Comparison of ENCODE assay signal across 19 mouse cellular contexts in genomic region chr9:103664151-103664550, GRCm38 (mm10).
DNase-seq lines count a peak whose midpoint lies in the region; ATAC-seq lines count a peak whose summit lies in the region.
"Had no signal": no experiment of that assay in that cellular context is flagged by ENCODE, and none has a peak within 500 bp of the region (broad histone marks: within the 10 kb centered on the region; RNA-seq: fewer than 3 reads in every experiment).

No protein-coding gene starts in this region.

- ATAC-seq in neural tube, embryonic 13.5 days (ENCODE audit: low read depth), result no peak
- ATAC-seq in midbrain, embryonic 12.5 days (ENCODE audit: low FRiP score, low read depth), result no peak
- no peak for ATAC-seq in activated CD4-positive, CD25-positive, alpha-beta regulatory T cell, adult 4 months
- no peak for ATAC-seq in kidney, embryonic 15.5 days (replicated peaks; ENCODE audit: low FRiP score)
- ATAC-seq: intestine, embryonic 15.5 days had no signal

- no peaks in the 10 kb centered on the region for H3K27me3 ChIP-seq in neural tube, embryonic 13.5 days
- no peaks in the 10 kb centered on the region for H3K27me3 ChIP-seq in midbrain, embryonic 12.5 days
- no peaks in the 10 kb centered on the region for H3K27me3 ChIP-seq in kidney, embryonic 15.5 days
- H3K27me3 ChIP-seq: intestine, embryonic 15.5 days had no signal

- peak; percentile 32 to 36 for DNase-seq in cerebellum, postnatal 14 days
- no peak for DNase-seq in cerebellum, adult 11 months
- DNase-seq in neural tube, embryonic 10.5 days (ENCODE audit: extremely low spot score, low spot score), result no peak
- DNase-seq in embryo, embryonic 11 days, result no peak
- DNase-seq: adrenal gland, postnatal 10 days; heart, postnatal 14 days; lung, adult 2 months; lung, postnatal 36 days; thymus, adult 2 months had no signal

- no peaks in the 10 kb centered on the region for H3K9me3 ChIP-seq in neural tube, embryonic 13.5 days
- H3K9me3 ChIP-seq in midbrain, embryonic 12.5 days, result no peaks in the 10 kb centered on the region
- no peaks in the 10 kb centered on the region for H3K9me3 ChIP-seq in kidney, embryonic 15.5 days (replicated peaks)
- H3K9me3 ChIP-seq: intestine, embryonic 15.5 days; limb, embryonic 10.5 days had no signal

- peaks cover 25% of the 10 kb centered on the region for H3K4me1 ChIP-seq in neural tube, embryonic 13.5 days (replicated peaks)
- H3K4me1 ChIP-seq in midbrain, embryonic 12.5 days, result 0 out of 2 replicates have a peak, but pooled peaks cover 4% of the 10 kb centered on the region
- H3K4me1 ChIP-seq in kidney, embryonic 15.5 days, result no peaks in the 10 kb centered on the region
- H3K4me1 ChIP-seq: intestine, embryonic 15.5 days had no signal

- WGBS in neural tube, embryonic 13.5 days, result 42% methylated on average over 11 of the region's 11 CpGs
- 79% methylated on average over 11 of the region's 11 CpGs for WGBS in midbrain, embryonic 12.5 days
- 78% methylated on average over 11 of the region's 11 CpGs for WGBS in kidney, embryonic 15.5 days

- peak overlapping the region; percentile 85 for H3K27ac ChIP-seq in neural tube, embryonic 13.5 days (replicated peaks)
- 0 out of 2 replicates have a peak overlapping the region, but pooled peaks have one; percentile 27 for H3K27ac ChIP-seq in midbrain, embryonic 12.5 days (replicated peaks)
- H3K27ac ChIP-seq in kidney, embryonic 15.5 days, result no peak overlapping the region
- H3K27ac ChIP-seq: intestine, embryonic 15.5 days; kidney, postnatal 0 days; limb, embryonic 10.5 days had no signal

- H3K9ac ChIP-seq in neural tube, embryonic 13.5 days, result 0 out of 2 replicates have a peak overlapping the region, but pooled peaks have one; percentile 17
- no peak overlapping the region for H3K9ac ChIP-seq in midbrain, embryonic 12.5 days (replicated peaks)
- H3K9ac ChIP-seq in kidney, embryonic 15.5 days, result no peak overlapping the region
- H3K9ac ChIP-seq: intestine, embryonic 15.5 days had no signal

- no peaks in the 10 kb centered on the region for H3K36me3 ChIP-seq in neural tube, embryonic 13.5 days
- H3K36me3 ChIP-seq in midbrain, embryonic 12.5 days, result no peaks in the 10 kb centered on the region
- H3K36me3 ChIP-seq in kidney, embryonic 15.5 days, result no peaks in the 10 kb centered on the region
- H3K36me3 ChIP-seq: intestine, embryonic 15.5 days; limb, embryonic 10.5 days had no signal

- H3K4me2 ChIP-seq in neural tube, embryonic 13.5 days, result peak overlapping the region; percentile 13; the same call in 1 of the 2 replicates
- H3K4me2 ChIP-seq in midbrain, embryonic 12.5 days (replicated peaks), result no peak overlapping the region
- no peak overlapping the region for H3K4me2 ChIP-seq in kidney, embryonic 15.5 days
- H3K4me2 ChIP-seq: heart, embryonic 11.5 days; intestine, embryonic 15.5 days; liver, embryonic 11.5 days had no signal

- no peak overlapping the region for H3K4me3 ChIP-seq in neural tube, embryonic 13.5 days
- no peak overlapping the region for H3K4me3 ChIP-seq in midbrain, embryonic 12.5 days
- H3K4me3 ChIP-seq in kidney, embryonic 15.5 days (replicated peaks), result no peak overlapping the region
- H3K4me3 ChIP-seq: erythroblast, embryonic 14.5 days; intestine, embryonic 15.5 days; limb, embryonic 10.5 days had no signal

Comparison
In these comparisons a context has a peak if more than half of its experiments do, and no peak if none do; other contexts are left out.
1. DNase-seq: peak in cerebellum, postnatal 14 days (2 of 2); none in cerebellum, adult 11 months (single experiment), neural tube, embryonic 10.5 days (single experiment) and embryo, embryonic 11 days (single experiment).